Mouse (Mus musculus) brain, embryonic 14.5 days (tissue): ENCODE measurements around the gene Arrdc5.

Experiments
- CTCF ChIP-seq: fragments of 200-500 bp; IDR thresholded peaks from 2 replicates; pipeline ENCODE4 v1.5.1; 2012; ENCODE audit warnings: inconsistent platforms, mild to moderate bottlenecking, moderate library complexity, borderline replicate concordance; ENCODE audit not compliant: insufficient read depth, insufficient read length; ENCODE audit errors: extremely low read depth
- POLR2A ChIP-seq: fragments of 200-500 bp; IDR thresholded peaks from 2 replicates; pipeline ENCODE4 v1.6.1; 2012; ENCODE audit warnings: mild to moderate bottlenecking, inconsistent platforms, borderline replicate concordance; ENCODE audit not compliant: poor library complexity, insufficient read depth, insufficient read length, severe bottlenecking; ENCODE audit errors: extremely low read depth

- 0 out of 2 replicates have a peak, but pooled peaks have one; percentile 11 for TF ChIP-seq POLR2A
- no peak for TF ChIP-seq CTCF
These were observed 30.9 kb downstream of the Arrdc5 start for GRCm38 (mm10) chr17:56269153-56269630.
